Mouse (Mus musculus): ENCODE results near the gene Trpc4ap. TPM values are rescaled to one million over a fixed set of nuclear protein-coding genes. Genes with fewer than 3 reads are reported as not detected.
A peak's percentile ranks its signal among the peaks of the same experiment; 100 is the strongest.

The Trpc4ap gene
- polyA plus RNA-seq, 1 experiment from 2014 or later, result 123 TPM

DNA sequence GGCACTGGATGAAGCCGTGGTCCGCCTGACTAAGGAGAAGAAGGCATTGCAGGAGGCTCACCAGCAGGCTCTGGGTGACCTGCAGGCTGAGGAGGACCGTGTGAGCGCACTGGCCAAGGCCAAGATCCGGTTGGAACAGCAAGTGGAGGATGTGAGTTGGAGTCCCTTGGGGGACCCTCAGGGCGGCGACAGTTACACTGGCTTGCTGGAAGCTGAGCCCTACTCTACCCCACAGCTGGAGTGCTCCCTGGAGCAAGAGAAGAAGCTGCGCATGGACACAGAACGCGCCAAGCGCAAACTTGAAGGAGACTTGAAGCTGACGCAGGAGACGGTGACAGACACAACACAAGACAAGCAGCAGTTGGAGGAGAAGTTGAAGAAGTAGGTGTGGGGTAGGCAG is 63.7 kb downstream of the Trpc4ap start:
- no peaks in the 10 kb centered on the region for H3K9me3 ChIP-seq (ENCODE audit: control insufficient read depth, low read length)
- no peak overlapping the region for H3K4me3 ChIP-seq (ENCODE audit: low read length)
- peaks cover 57% of the 10 kb centered on the region for H3K27me3 ChIP-seq (ENCODE audit: control insufficient read depth, insufficient read depth, low read depth, low read length)
- no peaks in the 10 kb centered on the region; the same call in 1 of the 2 replicates for H3K36me3 ChIP-seq (ENCODE audit: control insufficient read depth, insufficient read depth, low read length)
- H3K4me2 ChIP-seq (ENCODE audit: low read depth, low read length), result no peak overlapping the region
- 84% methylated on average over 13 of the region's 13 CpGs for WGBS
- H3K27ac ChIP-seq (ENCODE audit: low read length), result no peak overlapping the region
- H3K4me1 ChIP-seq (replicated peaks; ENCODE audit: control insufficient read depth, insufficient read depth, low read length), result peaks cover 12% of the 10 kb centered on the region; the same call in 1 of the 2 replicates
- ATAC-seq (ENCODE audit: low read depth), result no peak
- H3K9ac ChIP-seq (ENCODE audit: low read length), result no peak overlapping the region

DNA sequence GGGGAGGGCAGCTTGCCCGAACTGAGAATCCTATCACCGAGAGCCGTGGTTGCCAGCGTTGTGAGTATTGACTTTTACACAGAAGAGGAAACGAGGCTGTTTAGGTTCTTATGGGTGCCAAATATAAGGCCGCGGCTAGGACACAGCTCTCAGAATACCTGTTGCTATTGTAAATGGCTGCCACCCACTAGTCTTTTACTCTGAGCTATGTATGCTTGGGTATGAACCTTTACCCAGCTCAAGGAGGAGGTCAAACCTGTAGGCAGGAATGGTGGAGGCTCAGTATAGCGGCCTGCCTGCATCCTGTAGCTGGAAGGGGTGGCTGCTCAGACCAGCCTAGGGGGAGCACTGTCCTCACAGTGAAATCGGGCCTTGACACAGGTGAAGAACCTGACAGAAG is 64.1 kb downstream of the Trpc4ap start:
- no peak overlapping the region for H3K4me2 ChIP-seq (ENCODE audit: low read depth, low read length)
- peaks cover 57% of the 10 kb centered on the region for H3K27me3 ChIP-seq (ENCODE audit: control insufficient read depth, insufficient read depth, low read depth, low read length)
- no peaks in the 10 kb centered on the region for H3K9me3 ChIP-seq (ENCODE audit: control insufficient read depth, low read length)
- peaks cover 11% of the 10 kb centered on the region; the same call in 1 of the 2 replicates for H3K4me1 ChIP-seq (replicated peaks; ENCODE audit: control insufficient read depth, insufficient read depth, low read length)
- H3K27ac ChIP-seq (ENCODE audit: low read length), result no peak overlapping the region
- H3K9ac ChIP-seq (ENCODE audit: low read length), result no peak overlapping the region
- 84% methylated on average over 9 of the region's 9 CpGs for WGBS
- H3K36me3 ChIP-seq (ENCODE audit: control insufficient read depth, insufficient read depth, low read length), result no peaks in the 10 kb centered on the region; the same call in 1 of the 2 replicates
- ATAC-seq (ENCODE audit: low read depth), result no peak
- H3K4me3 ChIP-seq (ENCODE audit: low read length), result no peak overlapping the region

GRCm38 (mm10) chr2:155627030-155627738 is 65.0 kb downstream of the Trpc4ap start:
- no peak overlapping the region for H3K4me3 ChIP-seq (ENCODE audit: low read length)
- no peak overlapping the region for H3K9ac ChIP-seq (ENCODE audit: low read length)
- peaks cover 9% of the 10 kb centered on the region; the same call in 1 of the 2 replicates for H3K4me1 ChIP-seq (replicated peaks; ENCODE audit: control insufficient read depth, insufficient read depth, low read length)
- ATAC-seq (ENCODE audit: low read depth), result no peak
- no peaks in the 10 kb centered on the region for H3K9me3 ChIP-seq (ENCODE audit: control insufficient read depth, low read length)
- H3K36me3 ChIP-seq (ENCODE audit: control insufficient read depth, insufficient read depth, low read length), result no peaks in the 10 kb centered on the region; the same call in 1 of the 2 replicates
- peaks cover 56% of the 10 kb centered on the region for H3K27me3 ChIP-seq (ENCODE audit: control insufficient read depth, insufficient read depth, low read depth, low read length)
- no peak overlapping the region for H3K4me2 ChIP-seq (ENCODE audit: low read depth, low read length)
- 46% methylated on average over 21 of the region's 21 CpGs for WGBS
- H3K27ac ChIP-seq (ENCODE audit: low read length), result no peak overlapping the region

DNA sequence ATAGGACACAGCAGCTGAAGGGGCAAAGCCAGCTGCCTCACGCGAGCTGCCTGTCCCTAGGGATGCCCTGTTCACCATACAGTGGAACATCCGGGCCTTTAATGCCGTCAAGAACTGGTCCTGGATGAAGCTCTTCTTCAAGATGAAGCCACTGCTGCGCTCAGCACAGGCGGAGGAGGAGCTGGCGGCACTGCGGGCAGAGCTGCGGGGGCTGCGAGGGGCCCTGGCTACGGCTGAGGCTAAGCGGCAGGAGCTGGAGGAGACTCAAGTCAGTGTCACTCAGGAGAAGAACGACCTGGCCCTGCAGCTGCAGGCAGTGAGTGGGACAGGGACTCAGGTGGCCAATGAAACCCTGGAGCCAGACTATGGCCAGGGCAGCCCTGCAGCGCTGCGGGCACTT is 65.9 kb downstream of the Trpc4ap start:
- WGBS, result 44% methylated on average over 15 of the region's 15 CpGs
- H3K27ac ChIP-seq (ENCODE audit: low read length), result no peak overlapping the region
- no peaks in the 10 kb centered on the region for H3K9me3 ChIP-seq (ENCODE audit: control insufficient read depth, low read length)
- H3K4me1 ChIP-seq (replicated peaks; ENCODE audit: control insufficient read depth, insufficient read depth, low read length), result peaks cover 9% of the 10 kb centered on the region; the same call in 1 of the 2 replicates
- ATAC-seq (ENCODE audit: low read depth), result no peak
- peaks cover 47% of the 10 kb centered on the region for H3K27me3 ChIP-seq (ENCODE audit: control insufficient read depth, insufficient read depth, low read depth, low read length)
- H3K9ac ChIP-seq (ENCODE audit: low read length), result no peak overlapping the region
- H3K4me2 ChIP-seq (ENCODE audit: low read depth, low read length), result no peak overlapping the region
- H3K4me3 ChIP-seq (ENCODE audit: low read length), result no peak overlapping the region
- no peaks in the 10 kb centered on the region; the same call in 1 of the 2 replicates for H3K36me3 ChIP-seq (ENCODE audit: control insufficient read depth, insufficient read depth, low read length)

- Histone ChIP-seq H3K9ac (ENCODE audit: low read length) (no peak overlapping the region), H3K36me3 (ENCODE audit: control insufficient read depth, insufficient read depth, low read length) (no peaks in the 10 kb centered on the region)
- 25% methylated on average over 10 of the region's 10 CpGs for WGBS
These were observed 67.5 kb downstream of the Trpc4ap start for GRCm38 (mm10) chr2:155624730-155625129.

DNA sequence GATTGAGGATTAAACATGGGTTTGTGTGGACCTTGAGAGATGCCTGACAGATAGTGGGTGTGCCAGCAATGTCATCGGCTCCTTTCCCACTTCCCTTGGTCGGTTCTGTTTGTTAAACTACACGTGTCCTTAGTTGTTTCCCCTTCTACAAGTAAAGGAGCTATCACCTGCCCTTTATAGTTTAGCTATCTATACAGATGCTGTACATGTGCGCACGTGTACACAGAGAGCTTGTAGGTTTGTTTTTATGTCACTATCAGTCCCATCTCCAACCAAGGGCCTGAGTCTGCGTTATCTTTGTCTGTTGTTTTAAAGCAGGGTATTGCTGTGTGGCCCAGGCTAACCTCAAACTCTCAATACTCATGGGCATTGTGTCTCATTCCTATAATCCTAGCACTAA is 68.2 kb downstream of the Trpc4ap start:
- H3K27ac ChIP-seq (ENCODE audit: low read length), result no peak overlapping the region
- no peak overlapping the region for H3K4me2 ChIP-seq (ENCODE audit: low read depth, low read length)
- peaks cover 2% of the 10 kb centered on the region; the same call in 1 of the 2 replicates for H3K4me1 ChIP-seq (replicated peaks; ENCODE audit: control insufficient read depth, insufficient read depth, low read length)
- no peaks in the 10 kb centered on the region for H3K36me3 ChIP-seq (ENCODE audit: control insufficient read depth, insufficient read depth, low read length)
- 68% methylated on average over 6 of the region's 6 CpGs for WGBS
- H3K27me3 ChIP-seq (ENCODE audit: control insufficient read depth, insufficient read depth, low read depth, low read length), result peaks cover 24% of the 10 kb centered on the region
- no peak for ATAC-seq (ENCODE audit: low read depth)
- no peak overlapping the region for H3K9ac ChIP-seq (ENCODE audit: low read length)
- no peak overlapping the region for H3K4me3 ChIP-seq (ENCODE audit: low read length)
- no peaks in the 10 kb centered on the region for H3K9me3 ChIP-seq (ENCODE audit: control insufficient read depth, low read length)

More at GRCm38 (mm10) chr2:155624730-155625129, 67.5 kb downstream of the Trpc4ap start:
- Histone ChIP-seq H3K4me3 (ENCODE audit: low read length) (no peak overlapping the region), H3K27me3 (ENCODE audit: control insufficient read depth, insufficient read depth, low read depth, low read length) (peaks cover 32% of the 10 kb centered on the region), H3K4me1 (replicated peaks; ENCODE audit: control insufficient read depth, insufficient read depth, low read length) (peaks cover 9% of the 10 kb centered on the region; the same call in 1 of the 2 replicates), H3K9me3 (ENCODE audit: control insufficient read depth, low read length) (no peaks in the 10 kb centered on the region), H3K27ac (ENCODE audit: low read length) (no peak overlapping the region), H3K4me2 (ENCODE audit: low read depth, low read length) (no peak overlapping the region)
- ATAC-seq (ENCODE audit: low read depth), result no peak; the same call in 1 of the 2 replicates

- H3K4me2 ChIP-seq (ENCODE audit: low read depth, low read length), result no peak overlapping the region
- WGBS, result 25% methylated on average over 11 of the region's 11 CpGs
- peaks cover 11% of the 10 kb centered on the region; the same call in 1 of the 2 replicates for H3K27me3 ChIP-seq (ENCODE audit: control insufficient read depth, insufficient read depth, low read depth, low read length)
- no peak overlapping the region for H3K4me3 ChIP-seq (ENCODE audit: low read length)
- H3K36me3 ChIP-seq (ENCODE audit: control insufficient read depth, insufficient read depth, low read length), result no peaks in the 10 kb centered on the region
- no peaks in the 10 kb centered on the region for H3K4me1 ChIP-seq (replicated peaks; ENCODE audit: control insufficient read depth, insufficient read depth, low read length)
- no peaks in the 10 kb centered on the region for H3K9me3 ChIP-seq (ENCODE audit: control insufficient read depth, low read length)
- no peak overlapping the region for H3K9ac ChIP-seq (ENCODE audit: low read length)
- H3K27ac ChIP-seq (ENCODE audit: low read length), result no peak overlapping the region
- no peak for ATAC-seq (ENCODE audit: low read depth)
These were observed 69.6 kb downstream of the Trpc4ap start for GRCm38 (mm10) chr2:155622606-155623005.

DNA sequence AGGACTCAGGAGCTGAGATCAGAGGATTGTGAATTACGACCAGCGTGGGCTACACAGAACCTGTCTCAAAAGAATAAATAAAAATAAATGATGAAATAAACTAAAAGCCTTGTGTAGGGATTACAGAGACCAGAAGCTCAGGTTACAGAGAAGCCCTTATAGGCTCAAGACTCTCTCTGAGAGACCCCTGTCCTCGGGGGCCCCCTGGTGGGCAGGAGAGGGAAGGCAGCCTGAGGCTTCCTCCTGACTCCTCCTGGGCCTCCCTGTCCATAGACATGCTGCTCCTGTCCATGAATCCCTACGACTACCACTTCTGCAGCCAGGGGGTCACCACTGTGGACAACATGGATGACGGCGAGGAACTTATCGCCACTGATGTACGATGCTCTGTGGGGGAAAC is 72.4 kb downstream of the Trpc4ap start:
- no peak overlapping the region for H3K4me2 ChIP-seq (ENCODE audit: low read depth, low read length)
- no peak overlapping the region for H3K4me3 ChIP-seq (ENCODE audit: low read length)
- no peaks in the 10 kb centered on the region for H3K36me3 ChIP-seq (ENCODE audit: control insufficient read depth, insufficient read depth, low read length)
- peak; percentile 76 for ATAC-seq (ENCODE audit: low read depth)
- H3K27ac ChIP-seq (ENCODE audit: low read length), result no peak overlapping the region
- no peaks in the 10 kb centered on the region for H3K4me1 ChIP-seq (replicated peaks; ENCODE audit: control insufficient read depth, insufficient read depth, low read length)
- 13% methylated on average over 8 of the region's 8 CpGs for WGBS
- no peak overlapping the region for H3K9ac ChIP-seq (ENCODE audit: low read length)
- H3K9me3 ChIP-seq (ENCODE audit: control insufficient read depth, low read length), result no peaks in the 10 kb centered on the region
- no peaks in the 10 kb centered on the region; the same call in 1 of the 2 replicates for H3K27me3 ChIP-seq (ENCODE audit: control insufficient read depth, insufficient read depth, low read depth, low read length)

- Histone ChIP-seq H3K27me3 (ENCODE audit: control insufficient read depth, insufficient read depth, low read depth, low read length) (no peaks in the 10 kb centered on the region), H3K9me3 (ENCODE audit: control insufficient read depth, low read length) (no peaks in the 10 kb centered on the region), H3K4me3 (ENCODE audit: low read length) (no peak overlapping the region), H3K4me2 (ENCODE audit: low read depth, low read length) (no peak overlapping the region), H3K4me1 (replicated peaks; ENCODE audit: control insufficient read depth, insufficient read depth, low read length) (0 out of 2 replicates have a peak, but pooled peaks cover 2% of the 10 kb centered on the region), H3K36me3 (ENCODE audit: control insufficient read depth, insufficient read depth, low read length) (no peaks in the 10 kb centered on the region), H3K9ac (ENCODE audit: low read length) (no peak overlapping the region), H3K27ac (ENCODE audit: low read length) (no peak overlapping the region)
- no peak for ATAC-seq (ENCODE audit: low read depth)
- 34% methylated on average over 6 of the region's 6 CpGs for WGBS
These were observed 75.2 kb downstream of the Trpc4ap start for GRCm38 (mm10) chr2:155616971-155617370.

Measured in lung, embryonic 16.5 days (tissue).